Mouse (Mus musculus): Measurements from ENCODE around the gene Gm20852.
"Not testable (repeated sequence)": the region's sequence is repeated elsewhere in the genome, so short reads cannot be mapped to it uniquely, and the experiment has no call there.

Gm20852 gene

DNA sequence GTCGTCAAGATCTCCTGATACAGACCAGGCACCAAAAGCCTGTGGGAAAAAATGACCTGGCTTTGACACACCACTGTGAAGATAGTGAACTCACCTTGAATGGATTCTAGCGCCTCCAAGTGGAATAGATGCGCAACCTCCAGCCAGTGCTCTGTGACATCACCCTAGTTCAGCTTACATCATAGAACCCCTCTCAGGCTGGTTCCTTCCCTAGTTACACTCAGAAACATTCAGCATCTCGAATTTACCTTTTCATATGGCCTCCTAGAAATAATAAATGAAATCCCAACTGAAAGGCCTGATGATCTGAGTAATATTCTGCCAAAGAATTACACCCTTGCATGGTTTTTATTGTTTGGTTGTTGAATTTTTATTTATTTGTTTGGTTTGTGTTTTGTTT lies at the start of gene Gm20852:
Gm20852 (minus strand) TSS at position 101 of the 400 bp plus-strand sequence.
- in situ Hi-C loops (cut with MboI; ENCODE audit: unreplicated experiment in 2 of 2) = not testable (repeated sequence)
